Mouse (Mus musculus) E14TG2a.4 (cell line): ENCODE results near the gene Tymp.

ENCODE experiments used
- CTCF ChIP-seq: conservative IDR thresholded peaks from 2 replicates; pipeline ENCODE4 v1.5.1; 2014; ENCODE audit warnings: low read length
- NANOG ChIP-seq: IDR thresholded peaks from 2 replicates; pipeline ENCODE4 v1.6.1; 2014; ENCODE audit warnings: borderline replicate concordance, low read length, mixed read lengths
- POU5F1 ChIP-seq: IDR thresholded peaks from 2 replicates; pipeline ENCODE4 v1.6.1; 2014; ENCODE audit warnings: low read length, borderline replicate concordance

DNA sequence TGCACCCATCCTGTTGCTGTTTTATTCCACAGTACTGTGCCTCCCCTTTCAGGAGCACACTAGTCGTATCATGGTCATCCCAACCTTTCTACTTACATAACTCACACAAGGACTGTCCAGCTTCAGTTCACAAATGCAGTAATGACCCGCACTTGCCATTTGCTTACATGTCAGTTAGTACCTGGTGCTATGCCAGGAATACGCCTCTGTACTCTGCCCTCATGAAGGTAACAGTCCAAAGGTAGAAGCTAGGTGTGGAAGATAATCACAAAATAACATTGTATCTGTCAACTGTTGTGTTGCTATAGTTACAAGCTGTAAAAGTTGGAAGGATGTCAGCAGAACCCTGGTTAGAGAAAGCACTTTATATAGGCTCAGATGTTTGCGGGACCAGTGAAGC is 20.0 kb upstream of the Tymp start:
- TF ChIP-seq CTCF (no peak), POU5F1 (no peak), NANOG (no peak)
